Mouse (Mus musculus) layer of hippocampus, postnatal 36 days (tissue): ENCODE data around the gene Ncl. TPM values are rescaled to one million over a fixed set of nuclear protein-coding genes. Genes with fewer than 3 reads are reported as not detected.

Experiments
- DNase-seq, 2 experiments: peaks; one replicate each; pipeline ENCODE4 v3.0.0; 2022
- total RNA-seq, 2 experiments: library from RNA; stranded (reverse); gene quantifications; 2 replicates each; pipeline ENCODE4 v1.2.3; 2021

Ncl gene
- total RNA-seq = 100 to 1,000 TPM; 136 to 137 TPM

DNA sequence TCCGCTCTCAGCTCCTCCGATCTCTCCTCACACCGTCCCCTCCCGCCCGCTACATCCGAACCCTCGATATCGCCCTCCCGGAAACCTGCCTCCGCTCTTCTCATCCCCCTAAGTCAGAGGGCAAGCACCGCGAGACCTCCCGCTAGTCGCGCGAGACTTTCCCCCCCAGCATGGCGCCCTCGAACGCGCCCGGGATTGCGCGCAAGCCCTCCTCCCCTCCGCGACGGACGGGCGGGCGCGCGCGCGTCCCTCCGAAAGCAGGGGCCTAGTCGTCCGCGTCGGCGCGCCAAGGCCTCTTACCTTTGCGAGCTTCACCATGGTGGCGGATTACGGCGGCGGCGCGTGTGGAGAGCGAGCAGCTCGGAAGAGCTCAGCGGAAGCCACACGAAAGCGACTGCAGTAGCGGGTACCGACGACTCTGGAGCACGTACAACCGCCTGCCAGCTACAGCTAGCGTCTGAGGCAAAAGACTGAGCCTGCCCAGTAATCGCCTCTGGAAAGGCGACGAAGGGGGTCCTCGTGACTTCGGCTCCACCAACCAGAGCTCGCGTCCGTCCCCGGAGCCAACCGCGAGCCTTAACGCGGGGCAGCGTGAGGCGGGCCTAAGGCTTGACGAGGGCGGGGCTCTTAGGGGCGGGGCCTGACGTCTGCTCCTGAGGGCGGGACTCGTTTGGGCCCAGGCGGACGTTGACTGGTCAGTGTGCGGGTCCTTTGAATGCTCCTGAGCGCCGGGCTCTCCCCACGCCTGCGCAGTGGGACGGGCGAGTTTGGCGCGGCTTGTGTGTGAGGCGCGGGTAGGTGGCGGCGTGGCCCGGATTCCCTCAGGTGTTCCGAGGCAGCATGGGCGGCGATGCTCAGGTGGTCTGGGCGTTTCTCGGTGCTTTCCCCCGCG, at the start of gene Ncl:
Gene Ncl, minus strand, starts transcription at position 495 of the 892 bp plus-strand sequence.
- DNase-seq = peak; percentile 97 to 98

DNA sequence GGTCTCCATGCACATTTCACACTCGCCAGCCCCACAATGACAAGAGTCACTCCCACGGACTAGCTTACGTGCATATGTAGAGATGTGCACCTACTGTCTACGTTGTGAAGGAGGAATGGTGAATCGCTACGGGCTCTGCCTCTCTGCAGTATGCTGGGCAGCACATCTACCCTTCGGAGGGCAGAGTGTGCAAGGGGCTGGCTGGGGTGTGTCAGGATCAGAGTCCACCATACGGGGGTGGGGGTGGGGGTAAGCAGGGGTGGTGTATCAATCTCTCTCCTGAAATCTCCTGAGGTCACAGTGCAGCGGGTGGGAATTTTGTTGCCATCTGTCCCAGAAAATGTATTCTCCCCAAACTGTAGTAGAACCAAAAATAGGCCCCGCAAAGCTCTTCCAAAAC, 49.3 kb upstream of the Ncl start:
- DNase-seq = no peak

DNA sequence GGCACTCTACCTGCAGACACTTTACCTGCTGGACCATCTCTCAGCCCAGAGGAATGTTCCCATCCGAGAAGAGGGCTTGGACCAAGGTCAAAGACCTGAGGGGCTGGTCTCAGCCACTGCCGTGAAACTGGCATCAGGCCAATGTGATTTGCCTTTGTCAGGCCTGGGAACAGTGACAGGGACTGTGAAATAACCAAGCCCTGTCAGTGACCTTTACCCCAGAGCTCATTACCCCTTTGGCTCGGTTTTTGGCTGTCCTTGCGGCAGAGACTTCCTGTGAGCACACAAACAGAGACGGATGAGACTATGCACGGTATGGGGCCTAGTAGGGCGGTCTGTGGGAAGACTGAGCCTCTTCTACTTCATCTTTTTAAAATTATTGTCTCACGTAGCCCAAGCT, 47.7 kb upstream of the Ncl start:
- DNase-seq = no peak

DNA sequence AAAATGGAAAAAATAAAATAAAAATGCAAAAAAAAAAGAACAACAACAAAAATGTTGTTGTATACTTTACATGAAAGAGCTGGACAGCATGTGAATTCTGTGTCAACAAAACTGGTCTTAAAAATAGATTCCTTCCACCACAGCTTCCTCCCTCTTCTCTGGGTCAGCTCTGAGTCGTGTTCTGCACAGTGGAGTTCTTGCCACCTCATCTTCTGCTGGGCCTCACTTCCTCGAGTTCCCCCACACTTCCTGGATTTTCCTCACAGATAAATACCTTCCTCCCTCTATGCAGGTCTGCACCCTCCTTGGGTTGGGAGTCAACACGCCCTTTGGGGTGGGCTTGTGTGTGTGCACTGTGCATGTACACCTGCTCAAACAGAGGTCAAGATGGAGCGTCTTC, 47.1 kb upstream of the Ncl start:
- DNase-seq = no peak

DNA sequence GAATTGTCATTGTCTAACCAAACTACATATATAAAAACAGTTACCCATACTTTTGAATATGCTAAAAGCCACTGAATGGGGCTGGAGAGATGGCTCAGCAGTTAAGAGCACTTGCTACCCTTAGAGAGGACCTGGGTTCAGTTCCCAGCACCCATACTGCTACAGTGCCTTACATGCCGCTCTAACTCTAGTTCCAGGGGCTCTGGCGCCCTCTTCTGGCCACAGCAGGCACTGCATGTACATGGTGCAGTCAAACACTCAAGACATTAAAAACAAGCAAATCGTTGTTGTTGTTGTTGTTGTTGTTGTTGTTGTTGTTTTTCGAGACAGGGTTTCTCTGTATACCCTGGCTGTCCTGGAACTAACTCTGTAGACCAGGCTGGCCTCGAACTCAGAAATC, 45.6 kb upstream of the Ncl start:
- no peak for DNase-seq

DNA sequence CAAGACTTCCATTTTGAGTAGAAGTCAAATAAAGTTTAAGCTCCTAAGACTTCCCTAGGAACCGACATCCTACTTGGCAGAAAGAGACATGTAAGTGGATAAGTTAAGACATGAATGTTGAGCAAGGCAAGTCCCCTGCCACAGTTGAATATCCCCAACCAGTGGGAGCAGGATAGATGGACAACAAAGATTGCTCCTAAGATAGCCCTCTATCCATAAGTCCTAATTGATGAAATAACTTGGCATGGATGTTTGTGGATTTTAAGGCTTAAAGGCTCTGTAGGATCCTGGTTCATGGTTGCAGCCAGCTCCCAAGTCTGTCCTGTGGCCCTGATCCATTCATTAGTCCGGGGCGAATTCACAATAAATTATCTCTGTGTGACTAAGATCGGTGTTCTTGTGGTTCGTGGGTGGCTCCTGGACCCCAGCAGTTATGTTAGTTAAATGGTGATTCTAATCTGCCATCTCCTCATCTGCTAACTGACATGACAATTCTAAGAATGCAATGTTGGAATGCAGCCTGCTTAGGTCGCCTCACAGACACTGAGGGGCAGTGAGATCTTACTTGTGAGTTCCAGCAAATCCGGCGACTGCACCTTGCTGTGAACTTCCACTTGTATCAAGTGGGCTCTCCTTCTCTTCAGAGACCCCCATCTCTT, 41.0 kb upstream of the Ncl start:
- no peak for DNase-seq

DNA sequence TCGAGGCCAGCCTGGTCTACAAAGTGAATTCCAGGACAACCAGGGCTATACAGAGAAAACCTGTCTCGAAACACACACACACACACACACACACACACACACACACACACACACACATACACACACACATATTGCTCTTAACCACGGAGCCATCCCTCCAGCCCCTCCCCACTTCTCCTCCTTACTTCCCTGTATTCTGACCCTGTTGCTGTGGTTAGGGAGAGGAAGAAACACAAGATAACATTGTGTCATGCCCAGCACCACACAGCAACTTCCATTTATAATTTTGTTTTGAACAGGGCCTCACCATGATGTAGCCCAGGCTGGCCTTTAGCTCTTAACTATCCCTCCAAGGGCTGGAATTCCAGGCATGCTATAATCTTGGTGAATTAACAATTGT, 40.1 kb upstream of the Ncl start:
- no peak for DNase-seq

DNA sequence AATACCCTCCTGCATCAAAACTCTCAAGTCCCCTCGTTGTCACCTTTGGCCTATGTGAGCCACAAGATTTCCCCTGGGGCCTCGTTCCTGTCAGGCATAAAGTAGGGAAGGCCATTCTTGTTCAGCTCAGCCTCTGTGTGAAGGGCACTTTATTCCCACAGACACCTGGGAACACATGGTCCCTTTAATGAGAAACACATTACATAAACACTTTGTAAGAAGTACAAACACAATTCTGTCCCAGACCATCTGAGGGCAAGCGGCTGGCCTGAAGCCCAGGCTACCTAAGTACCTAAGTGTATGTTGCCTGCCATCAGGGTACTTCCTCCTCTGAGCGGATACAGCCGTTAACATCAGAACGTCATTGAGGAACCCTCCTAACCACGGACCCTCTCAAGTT, 39.0 kb upstream of the Ncl start:
- no peak for DNase-seq

DNA sequence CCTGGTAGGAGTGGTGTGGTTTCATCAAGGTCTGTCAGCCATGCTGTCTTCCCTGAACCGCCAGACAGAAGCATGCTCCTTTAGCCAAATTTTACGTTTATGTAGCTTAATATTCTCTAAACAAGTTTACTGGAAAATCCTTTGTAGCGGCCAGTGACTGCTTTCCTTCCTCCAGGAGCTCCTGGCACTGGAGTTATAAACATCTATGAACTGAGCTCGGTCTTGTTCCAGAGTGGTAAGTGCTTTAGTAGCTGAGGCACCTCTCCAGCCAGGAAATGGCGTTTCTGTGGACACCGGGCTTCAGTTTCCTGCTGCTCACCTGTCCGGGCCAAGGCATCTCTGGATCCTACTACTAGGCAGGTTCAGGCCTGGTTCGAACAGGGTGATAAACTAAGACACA, 38.4 kb upstream of the Ncl start:
- DNase-seq = no peak

DNA sequence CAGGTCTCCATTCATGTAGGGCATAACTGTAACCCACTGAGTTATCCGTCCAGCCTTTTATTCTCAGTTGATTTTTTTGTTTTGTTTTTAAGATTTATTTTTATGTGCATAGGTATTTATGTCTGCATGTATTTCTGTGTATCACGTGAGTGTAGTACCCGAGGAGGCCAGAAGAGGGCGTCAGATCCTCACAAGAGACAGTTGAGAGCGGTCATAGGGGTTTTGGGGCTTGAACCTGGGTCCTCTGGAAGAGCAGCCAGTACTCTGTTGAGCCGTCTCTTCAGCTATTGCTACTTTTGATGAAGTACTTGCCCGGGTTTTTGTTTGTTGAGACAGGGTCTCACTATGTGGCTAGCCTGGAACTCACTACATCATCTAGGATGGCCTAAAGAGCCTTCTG, 36.7 kb upstream of the Ncl start:
- no peak for DNase-seq

DNA sequence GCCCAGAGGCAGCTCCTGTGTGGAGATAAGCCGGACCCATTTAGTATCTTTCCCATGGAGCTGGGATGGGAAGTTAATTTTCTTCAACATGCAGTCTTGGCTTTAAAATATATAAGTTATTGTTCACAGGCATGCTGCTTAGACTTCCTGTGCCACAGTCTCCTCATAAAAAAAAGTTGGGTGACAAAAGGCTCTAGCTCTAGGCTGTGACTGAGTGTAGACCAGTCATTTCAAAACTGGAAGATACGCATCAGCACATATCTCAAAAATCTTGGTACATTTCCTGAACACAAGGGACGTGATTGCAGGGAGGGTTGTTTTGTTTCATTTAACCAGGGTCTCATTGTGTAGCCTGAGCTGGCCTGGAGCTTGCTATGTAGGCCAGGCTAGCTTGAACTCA, 35.0 kb upstream of the Ncl start:
- no peak for DNase-seq

DNA sequence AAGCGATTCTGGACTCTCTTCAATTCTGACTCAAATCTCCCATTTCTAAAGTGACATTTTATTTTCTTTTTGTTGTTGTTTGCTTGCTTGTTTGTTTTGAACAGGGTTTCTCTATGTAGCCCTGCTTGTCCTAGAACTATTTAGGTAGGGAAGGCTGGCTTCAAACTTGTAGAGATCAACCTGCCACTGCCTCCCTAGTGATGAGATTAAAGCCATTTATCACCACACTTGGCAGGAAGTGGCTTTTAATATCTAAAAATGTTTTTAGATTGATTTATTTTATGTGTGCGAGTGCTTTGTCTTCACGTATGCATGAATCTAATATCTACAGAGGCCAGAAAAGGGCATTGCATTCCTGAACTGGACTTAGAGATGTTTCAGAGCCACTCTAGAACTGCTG, 34.0 kb upstream of the Ncl start:
- DNase-seq = no peak

DNA sequence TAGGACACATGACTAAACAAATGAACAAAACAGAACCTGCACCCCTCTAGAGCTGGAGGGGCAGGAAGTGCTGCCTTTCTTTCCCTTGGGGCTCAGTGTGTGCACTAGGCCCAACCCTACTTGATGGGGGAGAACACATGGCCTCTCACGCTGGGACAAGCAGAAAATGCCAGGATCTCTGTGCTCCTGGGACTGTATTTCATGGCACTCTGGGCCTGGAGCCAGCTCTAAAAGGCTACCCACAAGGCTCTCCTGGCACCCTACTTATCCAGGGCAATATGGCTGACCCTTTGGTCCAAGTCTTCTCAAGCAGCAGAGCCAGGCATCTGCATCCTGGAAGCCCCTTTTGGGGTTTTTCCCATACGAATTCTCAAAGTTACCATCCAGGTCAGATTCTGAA, 32.2 kb upstream of the Ncl start:
- DNase-seq = no peak

DNA sequence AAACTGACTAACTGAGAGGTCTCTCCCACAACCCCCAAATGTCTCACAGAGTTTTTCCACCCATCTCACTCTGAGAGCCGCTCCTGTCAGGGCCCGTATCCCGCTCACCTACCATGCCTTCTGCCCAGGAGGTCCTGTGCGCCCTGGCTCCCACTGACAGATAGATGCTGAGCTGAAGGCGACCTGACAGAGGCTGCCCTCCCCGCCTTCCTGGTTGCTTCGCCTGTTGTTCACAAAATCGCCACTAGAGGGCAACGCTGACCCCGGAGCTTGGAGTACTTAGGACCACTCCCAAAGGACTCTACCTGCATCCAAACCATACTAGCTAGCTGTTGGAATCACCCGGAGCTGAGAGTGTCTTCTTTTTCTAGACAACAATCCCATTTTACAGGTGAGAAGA, 30.0 kb upstream of the Ncl start:
- DNase-seq = peak; percentile 51 to 73

DNA sequence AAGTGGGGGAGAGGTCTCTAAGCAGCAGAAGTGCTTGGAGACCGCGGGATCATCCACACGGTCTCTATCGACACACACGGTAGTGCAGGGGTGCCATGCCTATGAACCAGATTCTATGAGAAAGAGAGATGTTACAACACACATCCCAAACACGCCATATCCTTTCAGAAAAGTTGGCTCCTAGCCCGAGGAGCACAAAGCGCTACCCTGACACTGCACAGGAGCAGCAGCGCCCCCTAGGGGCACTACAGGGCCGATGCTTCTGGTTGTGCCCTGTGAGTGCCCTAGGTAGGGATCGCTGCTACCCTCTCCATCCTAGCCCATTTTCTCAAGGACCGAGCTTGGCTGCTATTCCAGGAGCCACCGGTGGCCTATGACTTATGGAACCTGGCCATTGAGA, 21.8 kb upstream of the Ncl start:
- peak; percentile 35 to 36 for DNase-seq

DNA sequence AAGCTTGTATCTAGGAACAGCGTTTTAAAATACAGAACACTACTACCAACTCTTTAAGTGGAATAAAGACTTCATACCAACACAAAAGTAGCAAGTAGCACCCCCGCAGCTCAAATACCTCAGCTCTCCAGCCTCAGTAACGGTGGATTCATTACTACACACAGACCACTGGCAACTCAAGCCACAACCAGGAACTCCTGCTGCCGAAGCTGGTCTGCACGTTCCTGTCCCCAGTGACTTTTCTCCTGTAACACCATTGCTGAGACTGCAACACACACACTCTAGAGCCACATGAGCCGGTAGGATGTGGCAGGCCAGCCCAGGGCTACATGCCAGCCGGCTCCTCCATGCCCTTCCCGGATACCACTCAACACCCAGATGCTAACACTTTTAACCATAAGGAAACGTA, 20.0 kb upstream of the Ncl start:
- DNase-seq = no peak

DNA sequence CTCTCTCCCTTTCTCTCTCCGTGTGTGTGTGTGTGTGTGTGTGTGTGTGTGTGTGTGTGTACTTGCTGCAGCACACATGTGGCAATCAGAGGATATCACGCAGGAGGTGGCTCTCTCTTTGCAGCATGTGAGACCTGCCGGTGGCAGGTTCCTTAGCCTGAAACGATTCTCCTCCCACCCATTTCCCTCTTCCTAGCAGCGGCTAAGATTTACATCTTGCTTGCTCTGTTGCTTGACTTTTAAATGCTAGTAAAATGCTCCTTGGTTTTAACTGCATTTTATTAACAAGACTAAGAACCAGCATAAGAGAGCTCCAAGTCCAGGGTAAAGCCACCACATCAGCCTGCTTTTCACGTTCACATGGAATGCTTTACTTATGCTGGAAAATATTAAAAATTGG, 19.5 kb upstream of the Ncl start:
- no peak for DNase-seq

DNA sequence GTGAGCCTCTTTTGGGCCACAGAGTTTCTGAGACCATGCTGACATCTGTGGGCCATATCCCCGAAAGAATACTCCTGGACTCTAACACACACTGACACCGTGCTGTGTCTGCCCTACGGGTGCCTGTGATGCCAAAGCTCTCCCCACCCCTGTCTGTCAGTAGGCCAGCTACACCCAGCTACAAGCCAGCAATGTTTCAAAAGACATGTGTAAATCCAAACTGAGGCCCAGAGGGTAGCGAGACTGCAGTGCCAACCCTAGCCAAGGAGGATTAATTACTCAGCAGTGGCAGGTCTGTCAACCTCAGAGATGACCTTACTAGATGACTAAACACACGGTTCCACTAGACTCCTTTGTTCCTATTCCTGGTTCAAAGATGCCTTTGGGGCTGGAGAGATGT, 17.2 kb upstream of the Ncl start:
- no peak for DNase-seq

DNA sequence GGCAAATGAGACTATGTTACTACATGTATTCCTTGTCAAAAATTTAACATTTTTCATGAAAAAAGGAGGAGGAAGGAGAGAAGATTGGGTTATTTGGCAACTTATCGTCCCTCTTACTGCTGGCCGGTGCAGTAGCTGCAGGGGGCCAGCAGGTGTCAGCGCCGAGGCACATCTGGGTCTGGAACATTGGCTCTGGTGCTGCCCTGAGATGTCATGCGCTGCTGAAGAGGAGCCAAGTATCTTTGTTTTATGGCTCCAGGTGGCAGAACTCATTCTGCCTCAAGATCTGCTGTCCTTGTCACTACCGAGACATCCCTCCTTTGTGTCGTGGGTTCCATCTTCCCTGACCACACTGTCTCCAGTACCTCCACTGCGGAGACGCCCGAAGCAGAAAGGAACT, 12.8 kb upstream of the Ncl start:
- no peak for DNase-seq

DNA sequence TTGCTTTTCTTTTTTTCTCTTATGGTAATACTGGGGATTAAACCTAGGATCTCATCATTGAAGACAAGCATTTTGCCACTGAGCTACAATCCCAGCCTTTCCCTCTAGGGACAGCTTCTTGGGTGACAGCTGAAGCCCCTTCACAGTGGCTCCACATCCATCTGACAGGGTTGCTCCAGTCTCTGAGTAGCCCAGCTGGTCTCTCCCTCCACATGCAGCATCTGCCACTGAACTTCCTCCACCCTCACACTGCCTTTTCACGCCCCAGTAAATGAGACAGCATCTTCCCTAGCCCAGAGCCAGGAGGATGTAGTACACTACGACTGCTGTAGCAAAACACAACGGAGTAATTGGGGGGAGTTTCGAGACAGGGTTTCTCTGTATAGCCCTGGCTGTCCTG, 8.9 kb upstream of the Ncl start:
- no peak for DNase-seq

DNA sequence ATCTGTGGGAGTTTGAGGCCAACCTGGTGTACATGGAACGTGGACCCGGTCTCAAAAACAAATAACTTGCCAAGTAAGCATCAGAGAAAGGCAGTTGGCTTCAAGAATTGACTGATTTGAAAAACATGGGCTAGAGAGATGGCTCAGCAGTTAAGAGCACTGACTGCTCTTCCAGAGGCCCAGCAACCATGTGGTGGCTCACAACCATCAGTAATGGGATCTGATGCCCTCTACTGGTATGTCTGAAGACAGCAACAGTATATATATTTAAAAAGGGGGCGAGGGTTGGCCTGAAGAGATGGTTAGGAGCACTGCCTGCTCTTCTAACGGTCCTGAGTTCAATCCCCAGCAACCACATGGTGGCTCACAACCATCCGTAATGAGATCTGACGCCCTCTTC, 4.5 kb upstream of the Ncl start:
- DNase-seq = no peak

DNA sequence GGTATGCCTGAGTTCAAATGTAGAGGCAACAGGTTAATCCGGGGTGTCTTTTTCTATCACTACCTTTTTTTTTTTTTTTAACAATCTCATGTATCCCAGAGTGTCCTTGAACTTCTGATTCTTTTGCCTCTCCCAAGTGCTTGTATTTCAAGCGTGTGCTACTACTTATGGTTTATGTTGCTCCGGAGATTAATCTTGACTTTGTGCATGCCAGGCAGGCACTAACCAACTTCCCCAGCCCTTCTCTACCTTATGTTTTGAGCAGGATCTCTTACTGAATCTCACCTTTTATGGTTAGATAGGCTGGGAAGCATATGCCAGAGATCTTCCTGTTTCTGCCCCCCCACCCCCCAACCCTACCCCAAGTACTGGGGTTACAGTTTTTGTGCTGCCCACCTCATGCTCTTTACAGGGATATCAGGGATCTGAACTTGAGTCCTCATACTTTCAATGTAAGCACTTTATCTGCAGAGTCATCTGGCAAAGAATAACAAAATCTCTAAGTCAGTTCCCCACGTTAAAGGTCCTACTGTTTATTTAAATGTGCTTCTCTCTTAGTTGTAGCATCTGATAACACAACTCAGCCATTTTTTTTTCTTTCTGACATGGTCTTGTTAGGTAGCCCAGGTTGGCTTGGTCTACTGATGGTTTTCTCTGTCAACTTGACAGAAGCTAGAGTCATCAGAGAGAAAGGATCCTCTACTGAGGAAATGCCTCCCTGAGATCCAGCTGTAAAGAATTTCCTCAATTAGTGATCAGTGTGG, 2.8 kb upstream of the Ncl start:
- no peak for DNase-seq

DNA sequence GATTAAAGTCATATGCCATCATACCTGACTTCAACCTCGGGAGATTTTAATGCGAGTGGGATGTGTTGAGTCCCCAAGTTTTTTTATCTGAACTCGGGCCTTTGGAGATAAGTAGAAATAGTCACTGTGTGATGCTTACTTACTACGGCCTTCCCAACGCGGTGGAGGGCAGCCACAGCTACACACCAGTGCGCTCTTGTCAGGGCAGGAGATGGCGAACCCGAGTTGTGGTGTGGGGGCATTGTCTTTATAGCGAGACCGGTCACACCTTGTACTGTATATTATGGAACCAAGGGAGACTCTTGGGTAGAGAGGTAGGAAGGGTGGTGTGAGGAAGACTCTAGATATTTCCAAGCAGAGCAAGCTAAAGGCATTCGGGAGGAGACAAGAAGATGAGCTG, 1.2 kb upstream of the Ncl start:
- DNase-seq = no peak

DNA sequence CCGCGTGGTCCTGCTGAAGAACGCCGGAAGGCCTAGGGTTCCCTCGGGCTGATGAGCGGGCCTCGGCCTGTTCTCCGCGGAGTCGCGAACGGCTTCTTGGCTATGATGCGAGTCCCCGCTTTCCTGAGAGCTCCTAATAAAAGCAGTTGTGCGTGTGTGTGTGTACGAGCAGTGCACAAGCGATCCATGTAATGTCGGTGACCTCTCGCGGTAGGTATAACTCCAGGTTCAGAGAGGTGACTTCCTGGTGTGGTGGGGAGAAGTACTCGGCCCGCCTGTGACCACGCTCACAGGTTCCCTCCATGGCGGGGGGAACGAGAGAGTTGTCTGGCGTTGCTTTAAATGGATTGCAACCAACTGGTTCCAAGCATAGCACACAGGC, 589 bp upstream of the Ncl start:
- no peak for DNase-seq
